Mouse (Mus musculus): ENCODE measurements around the gene Gsx2. TPM values are rescaled to one million over a fixed set of nuclear protein-coding genes. Genes with fewer than 3 reads are reported as not detected.

Gene Gsx2
- polyA plus RNA-seq, 1 experiment from 2014 or later = 0.20 TPM

GRCm38 (mm10) chr5:75079564-75079963, 4.2 kb downstream of the Gsx2 start:
- no peak for ATAC-seq (ENCODE audit: low FRiP score)
- WGBS = 9% methylated on average over 7 of the region's 7 CpGs
- Histone ChIP-seq H3K27ac (replicated peaks) (no peak overlapping the region), H3K4me3 (replicated peaks) (no peak overlapping the region), H3K36me3 (no peaks in the 10 kb centered on the region), H3K27me3 (replicated peaks) (peaks cover 96% of the 10 kb centered on the region), H3K4me2 (no peak overlapping the region), H3K9ac (replicated peaks) (no peak overlapping the region), H3K9me3 (replicated peaks) (no peaks in the 10 kb centered on the region), H3K4me1 (peaks cover 35% of the 10 kb centered on the region)

GRCm38 (mm10) chr5:75082439-75082838, 7.0 kb downstream of the Gsx2 start:
- Histone ChIP-seq H3K27ac (replicated peaks) (no peak overlapping the region), H3K4me3 (replicated peaks) (no peak overlapping the region), H3K4me2 (no peak overlapping the region), H3K36me3 (no peaks in the 10 kb centered on the region), H3K27me3 (replicated peaks) (peaks cover 92% of the 10 kb centered on the region), H3K9ac (replicated peaks) (no peak overlapping the region), H3K9me3 (replicated peaks) (no peaks in the 10 kb centered on the region), H3K4me1 (peaks cover 21% of the 10 kb centered on the region)
- WGBS = 3% methylated on average over 6 of the region's 6 CpGs
- ATAC-seq (ENCODE audit: low FRiP score) = no peak; the same call in 1 of the 2 replicates

GRCm38 (mm10) chr5:75083061-75083460, 7.7 kb downstream of the Gsx2 start:
- peaks cover 21% of the 10 kb centered on the region for H3K4me1 ChIP-seq
- peaks cover 91% of the 10 kb centered on the region for H3K27me3 ChIP-seq (replicated peaks)
- no peaks in the 10 kb centered on the region for H3K36me3 ChIP-seq
- H3K9ac ChIP-seq (replicated peaks) = no peak overlapping the region
- no peak overlapping the region for H3K4me3 ChIP-seq (replicated peaks)
- no peak overlapping the region for H3K27ac ChIP-seq (replicated peaks)
- ATAC-seq (ENCODE audit: low FRiP score) = no peak
- 1% methylated on average over 14 of the region's 14 CpGs for WGBS
- H3K4me2 ChIP-seq = 0 out of 2 replicates have a peak overlapping the region, but pooled peaks have one; percentile 9
- H3K9me3 ChIP-seq (replicated peaks) = no peaks in the 10 kb centered on the region

- H3K4me1 ChIP-seq = peaks cover 21% of the 10 kb centered on the region
- under 1% methylated on average over 27 of the region's 27 CpGs for WGBS
- no peak for ATAC-seq (ENCODE audit: low FRiP score)
- H3K4me3 ChIP-seq (replicated peaks) = no peak overlapping the region
- no peak overlapping the region for H3K27ac ChIP-seq (replicated peaks)
- H3K36me3 ChIP-seq = no peaks in the 10 kb centered on the region
- 0 out of 2 replicates have a peak overlapping the region, but pooled peaks have one; percentile 0 for H3K4me2 ChIP-seq
- H3K9me3 ChIP-seq (replicated peaks) = no peaks in the 10 kb centered on the region
- no peak overlapping the region for H3K9ac ChIP-seq (replicated peaks)
- H3K27me3 ChIP-seq (replicated peaks) = peaks cover 89% of the 10 kb centered on the region
Observed at GRCm38 (mm10) chr5:75083591-75084392, 8.4 kb downstream of the Gsx2 start.

DNA sequence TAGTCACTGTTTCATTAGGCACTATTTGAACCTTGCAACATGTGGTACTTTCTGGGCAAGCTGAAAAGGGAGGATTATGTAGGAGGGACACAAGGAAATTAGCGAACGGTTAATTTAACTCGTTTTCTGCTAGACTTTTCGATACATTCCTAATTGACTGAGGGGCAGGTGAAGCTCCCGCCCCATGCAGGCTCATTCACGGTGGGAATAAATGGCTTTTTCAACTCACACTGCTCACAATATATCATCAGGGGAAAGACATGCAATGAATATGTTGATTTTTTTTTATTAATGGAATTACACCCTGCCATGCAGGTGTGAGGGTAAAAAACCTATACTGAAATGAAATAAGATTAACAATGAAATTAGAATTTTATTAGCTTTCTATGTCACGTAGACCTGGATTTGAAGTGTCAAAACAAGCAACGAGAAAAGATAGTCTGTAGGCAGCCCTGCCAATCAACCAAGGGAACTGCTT, 9.0 kb downstream of the Gsx2 start:
- Histone ChIP-seq H3K4me3 (replicated peaks) (no peak overlapping the region), H3K27ac (replicated peaks) (no peak overlapping the region), H3K27me3 (replicated peaks) (peaks cover 87% of the 10 kb centered on the region), H3K36me3 (no peaks in the 10 kb centered on the region), H3K4me2 (no peak overlapping the region), H3K9me3 (replicated peaks) (no peaks in the 10 kb centered on the region), H3K4me1 (peaks cover 21% of the 10 kb centered on the region), H3K9ac (replicated peaks) (no peak overlapping the region)
- ATAC-seq (ENCODE audit: low FRiP score) = no peak
- WGBS = under 1% methylated on average over 8 of the region's 8 CpGs

DNA sequence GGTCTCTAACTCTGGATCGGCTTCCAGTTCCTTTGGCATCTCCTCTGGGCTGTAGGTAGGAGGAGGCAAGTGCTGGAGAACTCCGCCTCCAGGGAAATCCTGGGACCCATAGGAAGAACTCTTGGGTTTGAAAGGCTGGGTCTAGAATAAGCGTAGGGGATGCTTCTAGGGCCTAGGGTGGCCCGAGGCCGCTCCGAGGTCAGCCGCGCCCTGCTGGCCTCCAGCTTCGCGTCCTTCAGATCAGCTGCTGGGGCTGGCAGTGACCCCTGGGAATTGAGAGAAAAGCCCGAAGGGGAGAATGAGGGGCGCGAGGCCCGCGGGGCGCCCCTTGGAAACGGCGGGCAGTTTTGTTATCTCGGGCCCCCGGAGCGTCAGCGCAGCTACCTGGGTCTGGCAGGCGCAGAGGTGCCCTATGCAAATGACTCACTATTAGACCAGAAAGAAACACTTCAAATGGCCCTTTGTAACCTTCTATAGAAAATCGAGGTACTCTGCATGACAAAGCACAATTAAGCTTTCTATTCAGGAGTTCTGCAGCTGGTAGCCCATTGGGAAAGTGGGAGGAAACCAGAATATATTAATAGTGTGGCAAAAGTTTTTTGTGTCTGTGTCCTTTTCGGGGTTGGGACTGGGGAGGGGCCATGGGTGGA, 9.6 kb downstream of the Gsx2 start:
- Histone ChIP-seq H3K27me3 (replicated peaks) (peaks cover 82% of the 10 kb centered on the region), H3K4me2 (peak overlapping the region; percentile 22; the same call in 1 of the 2 replicates), H3K36me3 (no peaks in the 10 kb centered on the region), H3K9ac (replicated peaks) (no peak overlapping the region), H3K4me3 (replicated peaks) (no peak overlapping the region), H3K4me1 (peaks cover 21% of the 10 kb centered on the region), H3K27ac (replicated peaks) (no peak overlapping the region), H3K9me3 (replicated peaks) (no peaks in the 10 kb centered on the region)
- WGBS = under 1% methylated on average over 25 of the region's 25 CpGs
- ATAC-seq (ENCODE audit: low FRiP score) = no peak

DNA sequence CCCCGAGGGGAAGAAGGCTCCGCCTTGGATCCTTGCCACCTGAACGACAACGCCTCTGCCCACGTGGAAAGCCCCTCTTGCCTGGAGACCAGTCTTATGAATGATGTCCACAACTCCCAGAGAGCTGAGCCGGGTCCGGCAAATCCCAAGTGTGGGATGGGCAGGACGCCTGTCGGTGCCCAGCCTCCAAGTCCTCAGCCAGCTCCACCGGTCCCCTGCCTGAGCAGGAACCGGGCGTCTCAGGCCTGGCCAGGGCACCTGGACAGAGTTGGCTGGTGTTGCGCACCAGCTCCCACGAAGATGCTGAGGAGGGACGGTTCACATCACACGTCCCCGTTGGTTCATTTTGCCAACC, 10.1 kb downstream of the Gsx2 start:
- H3K9me3 ChIP-seq (replicated peaks) = no peaks in the 10 kb centered on the region
- no peak overlapping the region for H3K27ac ChIP-seq (replicated peaks)
- H3K4me1 ChIP-seq = peaks cover 21% of the 10 kb centered on the region
- no peaks in the 10 kb centered on the region for H3K36me3 ChIP-seq
- no peak overlapping the region for H3K9ac ChIP-seq (replicated peaks)
- ATAC-seq (ENCODE audit: low FRiP score) = no peak
- H3K4me2 ChIP-seq = no peak overlapping the region
- no peak overlapping the region for H3K4me3 ChIP-seq (replicated peaks)
- H3K27me3 ChIP-seq (replicated peaks) = peaks cover 77% of the 10 kb centered on the region
- WGBS = 2% methylated on average over 17 of the region's 17 CpGs

DNA sequence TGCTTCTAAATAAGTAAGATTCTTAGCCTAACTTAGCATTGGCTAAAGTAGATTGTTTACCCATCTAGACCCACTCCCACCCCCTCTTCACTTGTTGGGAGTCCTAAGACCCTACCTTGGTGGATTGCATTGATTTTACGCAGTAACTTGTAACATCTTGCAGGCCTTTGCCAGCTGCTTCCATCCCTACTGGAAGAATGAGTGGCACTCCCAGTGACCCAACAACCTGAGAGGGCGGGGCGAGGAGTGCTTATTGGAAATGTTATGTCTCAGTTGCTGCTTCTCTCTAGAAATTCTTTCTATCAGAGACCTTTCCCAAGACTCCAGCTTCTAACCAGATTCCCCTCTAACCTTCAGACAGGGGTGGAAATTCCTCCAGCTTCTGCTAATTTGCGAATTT, 10.5 kb downstream of the Gsx2 start:
- H3K27ac ChIP-seq (replicated peaks) = no peak overlapping the region
- peaks cover 73% of the 10 kb centered on the region for H3K27me3 ChIP-seq (replicated peaks)
- 31% methylated on average over 4 of the region's 4 CpGs for WGBS
- H3K9me3 ChIP-seq (replicated peaks) = no peaks in the 10 kb centered on the region
- H3K36me3 ChIP-seq = no peaks in the 10 kb centered on the region
- no peak overlapping the region for H3K4me2 ChIP-seq
- no peak overlapping the region for H3K9ac ChIP-seq (replicated peaks)
- H3K4me1 ChIP-seq = peaks cover 21% of the 10 kb centered on the region
- no peak for ATAC-seq (ENCODE audit: low FRiP score)
- H3K4me3 ChIP-seq (replicated peaks) = no peak overlapping the region

GRCm38 (mm10) chr5:75106511-75106910, 31.1 kb downstream of the Gsx2 start:
- no peaks in the 10 kb centered on the region for H3K36me3 ChIP-seq
- H3K27me3 ChIP-seq (replicated peaks) = no peaks in the 10 kb centered on the region
- H3K4me2 ChIP-seq = no peak overlapping the region
- H3K27ac ChIP-seq (replicated peaks) = no peak overlapping the region
- no peak overlapping the region for H3K4me3 ChIP-seq (replicated peaks)
- WGBS = 68% methylated on average over 3 of the region's 3 CpGs
- no peak for ATAC-seq (ENCODE audit: low FRiP score)
- no peak overlapping the region for H3K9ac ChIP-seq (replicated peaks)
- H3K4me1 ChIP-seq = no peaks in the 10 kb centered on the region
- no peaks in the 10 kb centered on the region for H3K9me3 ChIP-seq (replicated peaks)

- 74% methylated on average over 5 of the region's 5 CpGs for WGBS
- no peaks in the 10 kb centered on the region for H3K27me3 ChIP-seq (replicated peaks)
- no peak overlapping the region for H3K27ac ChIP-seq (replicated peaks)
- H3K9ac ChIP-seq (replicated peaks) = no peak overlapping the region
- no peak overlapping the region for H3K4me2 ChIP-seq
- H3K4me3 ChIP-seq (replicated peaks) = no peak overlapping the region
- H3K4me1 ChIP-seq = no peaks in the 10 kb centered on the region
- H3K9me3 ChIP-seq (replicated peaks) = no peaks in the 10 kb centered on the region
- H3K36me3 ChIP-seq = no peaks in the 10 kb centered on the region
- no peak for ATAC-seq (ENCODE audit: low FRiP score)
Observed at GRCm38 (mm10) chr5:75109368-75109767, 34.0 kb downstream of the Gsx2 start.

GRCm38 (mm10) chr5:75111781-75112180, 36.4 kb downstream of the Gsx2 start:
- no peak overlapping the region for H3K9ac ChIP-seq (replicated peaks)
- WGBS = 63% methylated on average over 5 of the region's 5 CpGs
- no peak for ATAC-seq (ENCODE audit: low FRiP score)

GRCm38 (mm10) chr5:75118840-75119239, 43.4 kb downstream of the Gsx2 start:
- Histone ChIP-seq H3K9ac (replicated peaks) (no peak overlapping the region), H3K27ac (replicated peaks) (no peak overlapping the region), H3K9me3 (replicated peaks) (no peaks in the 10 kb centered on the region), H3K27me3 (replicated peaks) (no peaks in the 10 kb centered on the region; the same call in 1 of the 2 replicates), H3K4me2 (no peak overlapping the region), H3K36me3 (no peaks in the 10 kb centered on the region), H3K4me1 (no peaks in the 10 kb centered on the region), H3K4me3 (replicated peaks) (no peak overlapping the region)
- 59% methylated on average over 7 of the region's 7 CpGs for WGBS
- ATAC-seq (ENCODE audit: low FRiP score) = no peak

More at GRCm38 (mm10) chr5:75111781-75112180, 36.4 kb downstream of the Gsx2 start:
- Histone ChIP-seq H3K4me3 (replicated peaks) (no peak overlapping the region), H3K36me3 (no peaks in the 10 kb centered on the region), H3K4me1 (no peaks in the 10 kb centered on the region), H3K27ac (replicated peaks) (no peak overlapping the region), H3K27me3 (replicated peaks) (no peaks in the 10 kb centered on the region; the same call in 1 of the 2 replicates), H3K4me2 (no peak overlapping the region), H3K9me3 (replicated peaks) (no peaks in the 10 kb centered on the region)

Measured in neural tube, embryonic 15.5 days (tissue).